Mouse (Mus musculus): ENCODE data around the gene Bcl2l14. TPM values are rescaled to one million over a fixed set of nuclear protein-coding genes. Genes with fewer than 3 reads are reported as not detected.
A peak's percentile ranks its signal among the peaks of the same experiment; 100 is the strongest.

Gene Bcl2l14
- polyA plus RNA-seq, 1 experiment = not detected

DNA sequence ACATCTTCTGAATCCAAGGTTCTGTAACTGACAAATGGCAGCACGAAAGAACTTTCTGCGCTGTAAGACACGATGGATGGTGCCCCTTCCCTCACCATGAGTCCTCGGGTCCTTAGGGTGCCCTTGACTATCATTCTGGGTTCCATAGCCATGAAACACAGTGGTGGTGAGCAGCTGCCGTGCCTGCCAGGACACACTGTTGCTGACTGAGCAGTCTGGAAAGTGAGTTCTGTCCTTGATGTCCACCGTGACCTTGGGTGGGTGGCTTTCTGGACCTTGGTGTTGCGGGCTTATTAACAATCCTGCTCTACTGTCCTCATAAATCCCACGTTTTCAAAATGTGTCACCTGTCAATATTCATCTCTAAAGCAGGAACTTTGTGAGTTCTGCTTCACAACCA lies 6.2 kb upstream of the Bcl2l14 start:
- TF ChIP-seq CTCF (IDR thresholded peaks at IDR 0.05; ENCODE audit: extremely low read depth, insufficient read depth, low read length) (no peak), POLR2A (IDR thresholded peaks at IDR 0.05; ENCODE audit: extremely low read depth, insufficient read depth, low read length) (no peak)
- Histone ChIP-seq H3K4me3 (ENCODE audit: insufficient read depth, low read length) (no peak overlapping the region), H3K4me1 (ENCODE audit: control insufficient read depth, insufficient read depth, low read length) (no peaks in the 10 kb centered on the region), H3K27ac (ENCODE audit: insufficient read depth, low read length) (no peak overlapping the region)

DNA sequence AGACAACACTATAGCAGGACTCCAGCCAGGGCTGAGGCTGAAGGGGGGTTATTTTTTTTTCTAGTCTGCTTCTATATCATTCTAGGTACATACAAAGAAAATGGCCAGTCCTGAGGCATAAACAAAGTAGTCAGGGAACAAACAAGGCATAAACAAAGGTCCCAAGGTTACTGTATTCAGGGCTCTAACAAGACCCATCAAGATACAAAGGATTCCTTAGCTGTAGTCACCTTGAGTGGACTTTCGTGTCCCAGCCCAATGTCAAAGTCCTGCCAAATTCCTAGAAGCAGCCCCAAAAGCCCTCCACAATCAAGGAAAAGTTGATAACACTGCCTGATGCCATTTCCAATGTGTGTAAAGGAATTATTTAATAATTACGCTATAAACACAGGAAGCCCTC lies 5.3 kb upstream of the Bcl2l14 start:
- no peaks in the 10 kb centered on the region for H3K4me1 ChIP-seq (ENCODE audit: control insufficient read depth, insufficient read depth, low read length)
- H3K4me3 ChIP-seq (ENCODE audit: insufficient read depth, low read length) = no peak overlapping the region
- no peak overlapping the region for H3K27ac ChIP-seq (ENCODE audit: insufficient read depth, low read length)
- TF ChIP-seq CTCF (IDR thresholded peaks at IDR 0.05; ENCODE audit: extremely low read depth, insufficient read depth, low read length) (no peak), POLR2A (IDR thresholded peaks at IDR 0.05; ENCODE audit: extremely low read depth, insufficient read depth, low read length) (no peak)

DNA sequence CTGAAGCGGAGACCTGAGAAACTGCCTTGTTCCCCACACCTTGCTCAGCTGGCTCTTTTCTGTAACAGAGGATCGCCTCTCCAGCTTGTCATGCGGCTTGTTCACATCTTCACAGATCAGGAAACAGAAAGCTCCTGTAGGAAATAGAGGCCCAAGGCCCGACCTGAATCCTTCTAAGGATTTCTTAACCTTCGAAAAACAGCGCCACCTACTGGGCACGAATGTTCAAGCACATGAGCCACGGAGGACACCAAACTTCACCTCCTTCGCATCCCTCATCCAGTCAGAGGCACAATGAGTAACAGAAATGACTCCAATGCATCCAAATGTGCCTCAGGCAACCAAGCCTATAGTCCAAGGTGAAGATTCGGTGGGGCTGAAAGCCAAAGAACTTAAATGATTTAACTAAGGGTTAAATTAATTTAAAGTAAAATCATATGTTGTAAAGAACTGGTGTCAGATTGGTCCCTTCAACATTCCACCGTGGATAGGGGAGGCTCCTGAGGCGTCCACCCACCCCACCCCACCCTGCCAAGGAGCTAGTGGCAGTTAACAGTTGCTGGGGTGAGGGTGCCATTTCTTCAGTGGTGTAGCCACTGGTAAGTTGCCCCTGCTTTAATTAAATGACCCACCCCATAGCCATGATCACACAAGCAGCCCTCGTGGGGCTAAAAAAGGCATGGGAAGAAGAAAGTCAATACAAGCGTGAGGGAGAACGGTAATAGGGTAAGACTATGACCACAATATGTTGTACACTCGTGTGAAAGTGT lies 7.0 kb downstream of the Bcl2l14 start:
- no peak overlapping the region for H3K27ac ChIP-seq (ENCODE audit: insufficient read depth, low read length)
- H3K4me3 ChIP-seq (ENCODE audit: insufficient read depth, low read length) = no peak overlapping the region
- TF ChIP-seq CTCF (IDR thresholded peaks at IDR 0.05; ENCODE audit: extremely low read depth, insufficient read depth, low read length) = peak; percentile 58
- TF ChIP-seq POLR2A (IDR thresholded peaks at IDR 0.05; ENCODE audit: extremely low read depth, insufficient read depth, low read length) = no peak

DNA sequence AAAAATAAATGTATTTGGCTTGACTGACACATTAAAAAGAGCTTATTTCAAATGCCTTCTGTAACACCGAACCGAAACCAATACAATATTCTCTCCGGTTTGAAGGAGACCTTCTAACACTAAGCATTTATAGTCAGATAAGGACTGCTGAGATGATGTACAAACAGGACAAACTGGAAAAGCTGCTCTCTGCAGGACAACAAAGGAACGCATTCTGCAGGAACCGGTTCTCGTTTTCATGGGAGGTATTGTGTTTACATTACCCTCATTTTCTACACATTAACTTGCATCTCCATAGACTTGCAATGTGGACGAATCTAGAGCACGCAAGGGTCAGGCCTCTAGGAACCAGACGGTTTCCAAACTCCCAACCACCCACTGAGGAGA lies 7.6 kb downstream of the Bcl2l14 start:
- Histone ChIP-seq H3K27ac (ENCODE audit: insufficient read depth, low read length) (no peak overlapping the region), H3K4me3 (ENCODE audit: insufficient read depth, low read length) (no peak overlapping the region), H3K4me1 (ENCODE audit: control insufficient read depth, insufficient read depth, low read length) (no peaks in the 10 kb centered on the region)
- TF ChIP-seq CTCF (IDR thresholded peaks at IDR 0.05; ENCODE audit: extremely low read depth, insufficient read depth, low read length) (no peak), POLR2A (IDR thresholded peaks at IDR 0.05; ENCODE audit: extremely low read depth, insufficient read depth, low read length) (no peak)

More for the DNA sequence above, 7.0 kb downstream of the Bcl2l14 start:
- H3K4me1 ChIP-seq (ENCODE audit: control insufficient read depth, insufficient read depth, low read length) = no peaks in the 10 kb centered on the region

DNA sequence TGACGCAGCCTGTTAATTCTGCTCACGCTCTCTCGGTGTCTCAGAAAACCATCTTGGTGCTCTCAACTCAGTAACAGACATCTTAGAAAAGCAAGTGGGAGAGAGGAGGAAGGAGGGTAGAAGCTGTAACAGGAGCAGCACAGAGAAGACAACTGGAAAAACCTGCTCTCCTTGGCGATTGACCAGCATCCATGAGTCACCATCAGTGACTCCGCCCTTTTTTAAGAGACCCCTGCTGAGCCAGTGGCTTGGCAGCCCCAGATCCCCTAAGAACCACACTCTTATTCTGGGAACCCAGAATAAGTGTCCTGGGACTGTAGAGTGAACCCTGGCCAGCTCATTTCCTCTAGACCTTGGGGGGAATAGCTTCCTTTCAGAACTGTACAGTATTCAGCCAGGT lies 11.1 kb downstream of the Bcl2l14 start:
- no peaks in the 10 kb centered on the region for H3K4me1 ChIP-seq (ENCODE audit: control insufficient read depth, insufficient read depth, low read length)
- no peak for TF ChIP-seq CTCF (IDR thresholded peaks at IDR 0.05; ENCODE audit: extremely low read depth, insufficient read depth, low read length)
- no peak for TF ChIP-seq POLR2A (IDR thresholded peaks at IDR 0.05; ENCODE audit: extremely low read depth, insufficient read depth, low read length)
- no peak overlapping the region for H3K27ac ChIP-seq (ENCODE audit: insufficient read depth, low read length)
- H3K4me3 ChIP-seq (ENCODE audit: insufficient read depth, low read length) = no peak overlapping the region

DNA sequence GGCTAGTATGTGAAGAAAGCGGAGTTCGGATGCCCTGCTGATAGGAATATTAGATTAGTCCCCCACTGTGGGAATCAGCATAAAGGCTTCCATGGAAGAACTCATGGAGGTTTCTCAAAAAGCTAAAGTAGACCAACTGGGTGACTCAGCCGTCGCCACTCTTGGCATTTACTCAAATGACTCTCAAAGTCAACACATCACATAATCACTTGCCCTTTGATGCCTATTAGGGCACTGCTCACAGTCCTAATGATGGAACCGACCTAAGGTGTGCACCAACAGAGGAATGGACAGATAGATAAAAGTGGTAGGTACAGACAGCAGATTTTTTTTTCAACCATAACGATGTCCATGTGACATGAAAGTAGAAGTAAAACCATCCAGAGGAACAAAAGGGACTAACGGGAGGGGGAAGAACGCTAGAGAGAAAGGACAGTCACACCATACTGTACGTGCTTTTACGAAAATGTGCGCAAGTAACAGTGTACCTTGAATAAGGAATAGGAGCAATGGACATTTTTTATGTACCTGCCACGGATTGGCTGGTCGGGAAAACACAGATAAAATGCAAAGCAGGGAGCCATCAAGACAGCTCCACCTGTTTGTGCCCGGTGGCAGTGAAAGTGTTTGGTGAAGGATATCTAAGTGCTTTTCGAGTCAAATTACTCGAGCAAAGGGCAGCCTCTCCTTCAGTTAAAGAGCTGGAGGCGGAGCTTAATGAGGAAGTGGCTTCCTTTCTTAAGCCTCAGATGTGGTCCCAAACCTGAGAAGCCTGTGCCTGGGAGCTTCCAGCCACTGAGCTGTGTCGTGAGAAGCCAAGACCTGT lies 17.8 kb downstream of the Bcl2l14 start:
- Histone ChIP-seq H3K27ac (ENCODE audit: insufficient read depth, low read length) (no peak overlapping the region), H3K4me1 (ENCODE audit: control insufficient read depth, insufficient read depth, low read length) (no peaks in the 10 kb centered on the region), H3K4me3 (ENCODE audit: insufficient read depth, low read length) (no peak overlapping the region)
- TF ChIP-seq POLR2A (IDR thresholded peaks at IDR 0.05; ENCODE audit: extremely low read depth, insufficient read depth, low read length) = no peak
- no peak for TF ChIP-seq CTCF (IDR thresholded peaks at IDR 0.05; ENCODE audit: extremely low read depth, insufficient read depth, low read length)

DNA sequence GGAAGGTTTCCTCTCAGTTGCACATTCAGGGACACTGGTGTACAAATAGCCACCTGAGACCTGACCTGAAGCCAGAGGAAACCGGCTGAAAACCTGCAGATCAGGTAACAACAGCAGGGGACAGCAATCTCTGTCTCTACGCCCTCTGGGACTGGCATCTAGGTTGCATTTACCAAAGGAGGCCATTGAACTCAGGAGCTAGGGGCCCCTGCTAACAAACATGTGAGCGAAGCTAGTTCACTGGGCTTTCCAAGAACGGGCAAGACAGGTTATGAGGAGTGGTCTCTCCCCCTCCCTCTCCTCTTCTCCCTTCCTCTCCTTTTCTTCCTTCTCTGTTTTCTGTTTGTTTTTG lies 18.4 kb downstream of the Bcl2l14 start:
- Histone ChIP-seq H3K4me3 (ENCODE audit: insufficient read depth, low read length) (no peak overlapping the region), H3K27ac (ENCODE audit: insufficient read depth, low read length) (no peak overlapping the region), H3K4me1 (ENCODE audit: control insufficient read depth, insufficient read depth, low read length) (no peaks in the 10 kb centered on the region)
- TF ChIP-seq CTCF (IDR thresholded peaks at IDR 0.05; ENCODE audit: extremely low read depth, insufficient read depth, low read length) = no peak
- no peak for TF ChIP-seq POLR2A (IDR thresholded peaks at IDR 0.05; ENCODE audit: extremely low read depth, insufficient read depth, low read length)

DNA sequence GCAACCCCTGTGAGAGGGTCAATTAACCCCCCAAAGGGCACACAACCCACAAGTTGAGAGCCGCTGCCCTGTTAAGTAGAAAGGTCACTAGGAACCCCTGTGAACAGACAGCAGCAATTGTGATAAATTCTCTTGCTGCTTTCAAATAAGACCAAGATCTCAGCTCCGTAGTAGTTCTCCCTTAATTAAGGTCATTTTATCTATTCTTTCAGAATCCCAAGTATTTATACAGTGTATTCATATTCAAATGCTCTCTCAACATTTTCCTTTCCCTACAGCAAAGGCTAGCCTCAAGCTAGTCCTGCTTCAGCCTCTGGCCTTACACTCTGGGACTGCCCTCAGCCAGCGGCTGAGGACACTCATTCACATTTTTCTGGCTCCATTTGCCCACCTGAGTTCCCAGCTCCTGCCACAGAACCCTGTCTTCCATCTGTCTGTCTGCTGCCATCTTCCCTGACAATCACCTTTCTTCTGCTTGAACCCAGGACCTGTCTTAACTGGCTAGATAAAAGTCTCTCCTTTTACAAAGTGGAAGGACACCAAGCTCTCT lies 20.5 kb downstream of the Bcl2l14 start:
- Histone ChIP-seq H3K4me1 (ENCODE audit: control insufficient read depth, insufficient read depth, low read length) (no peaks in the 10 kb centered on the region), H3K4me3 (ENCODE audit: insufficient read depth, low read length) (no peak overlapping the region), H3K27ac (ENCODE audit: insufficient read depth, low read length) (no peak overlapping the region)
- TF ChIP-seq POLR2A (IDR thresholded peaks at IDR 0.05; ENCODE audit: extremely low read depth, insufficient read depth, low read length) (no peak), CTCF (IDR thresholded peaks at IDR 0.05; ENCODE audit: extremely low read depth, insufficient read depth, low read length) (no peak)

DNA sequence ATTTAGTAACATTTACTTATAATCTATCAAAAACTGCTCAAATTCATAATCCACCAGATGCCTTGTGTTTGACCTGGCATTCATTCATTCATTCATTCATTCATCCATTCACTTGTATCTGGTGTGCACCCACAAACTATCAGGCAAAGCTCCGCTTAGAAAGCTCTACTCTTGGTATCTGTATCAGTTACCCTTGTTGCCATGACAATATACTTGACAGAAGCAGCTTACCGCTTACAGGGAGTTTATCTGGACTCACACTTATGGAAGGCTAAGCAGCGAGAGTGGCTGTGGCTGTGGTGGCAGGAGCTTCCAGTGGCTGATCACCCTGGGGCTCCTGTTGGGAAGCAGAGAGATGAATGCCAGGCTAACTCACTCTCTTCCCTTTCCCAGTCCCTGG lies 21.8 kb downstream of the Bcl2l14 start:
- no peaks in the 10 kb centered on the region for H3K4me1 ChIP-seq (ENCODE audit: control insufficient read depth, insufficient read depth, low read length)
- no peak overlapping the region for H3K27ac ChIP-seq (ENCODE audit: insufficient read depth, low read length)
- no peak for TF ChIP-seq CTCF (IDR thresholded peaks at IDR 0.05; ENCODE audit: extremely low read depth, insufficient read depth, low read length)
- TF ChIP-seq POLR2A (IDR thresholded peaks at IDR 0.05; ENCODE audit: extremely low read depth, insufficient read depth, low read length) = no peak
- no peak overlapping the region for H3K4me3 ChIP-seq (ENCODE audit: insufficient read depth, low read length)
